ENCODE assay signal across 11 mouse cellular contexts in genomic region chr4:44910065-44910464, GRCm38 (mm10).
DNase-seq lines count a peak whose midpoint lies in the region; ATAC-seq and TF ChIP-seq lines count a peak whose summit lies in the region.
"Had no signal": no experiment of that assay in that cellular context is flagged by ENCODE, and none has a peak within 500 bp of the region (broad histone marks: within the 10 kb centered on the region; RNA-seq: fewer than 3 reads in every experiment).

No protein-coding gene starts in this region.

- no peak for TF ChIP-seq POLR2A in liver, adult 2 months (IDR thresholded peaks at IDR 0.05; ENCODE audit: extremely low read depth, insufficient read depth, low read length)
- TF ChIP-seq POLR2A in bone marrow, adult 2 months (IDR thresholded peaks at IDR 0.05; ENCODE audit: borderline replicate concordance, control insufficient read depth, low read depth, low read length), result no peak

- no peaks in the 10 kb centered on the region for H3K27me3 ChIP-seq in forebrain, postnatal 0 days (ENCODE audit: insufficient read depth, low read length)
- no peaks in the 10 kb centered on the region for H3K27me3 ChIP-seq in forebrain, embryonic 16.5 days (replicated peaks; ENCODE audit: control insufficient read depth, insufficient read depth, low read length)
- no peaks in the 10 kb centered on the region for H3K27me3 ChIP-seq in liver, adult 2 months (ENCODE audit: control insufficient read depth, insufficient read depth, low read length)
- H3K27me3 ChIP-seq in liver, embryonic 11.5 days (replicated peaks; ENCODE audit: control insufficient read depth, insufficient read depth, low read length), result no peaks in the 10 kb centered on the region
- H3K27me3 ChIP-seq: liver, embryonic 15.5 days; neural tube, embryonic 12.5 days; stomach, embryonic 15.5 days had no signal

- H3K27ac ChIP-seq in forebrain, postnatal 0 days (ENCODE audit: low read depth, low read length), result no peak overlapping the region
- H3K27ac ChIP-seq in forebrain, embryonic 16.5 days (ENCODE audit: low read length), result no peak overlapping the region
- H3K27ac ChIP-seq in liver, adult 2 months (replicated peaks; ENCODE audit: insufficient read depth, low read depth, low read length), result no peak overlapping the region
- no peak overlapping the region for H3K27ac ChIP-seq in liver, embryonic 11.5 days (ENCODE audit: low read depth, low read length)
- no peak overlapping the region for H3K27ac ChIP-seq in bone marrow, adult 2 months (ENCODE audit: control insufficient read depth, insufficient read depth, low read depth, low read length, poor library complexity)
- H3K27ac ChIP-seq: liver, embryonic 15.5 days; neural tube, embryonic 12.5 days; stomach, embryonic 15.5 days had no signal

- no peak overlapping the region for H3K4me2 ChIP-seq in forebrain, postnatal 0 days (ENCODE audit: low read depth)
- H3K4me2 ChIP-seq in forebrain, embryonic 16.5 days (ENCODE audit: low read length), result no peak overlapping the region
- H3K4me2 ChIP-seq in liver, embryonic 11.5 days, result no peak overlapping the region
- H3K4me2 ChIP-seq: liver, embryonic 15.5 days; neural tube, embryonic 12.5 days; stomach, embryonic 15.5 days had no signal

- H3K4me3 ChIP-seq in forebrain, postnatal 0 days (ENCODE audit: low read depth, low read length), result no peak overlapping the region
- no peak overlapping the region for H3K4me3 ChIP-seq in forebrain, embryonic 16.5 days (replicated peaks; ENCODE audit: low read length)
- no peak overlapping the region for H3K4me3 ChIP-seq in liver, adult 2 months (ENCODE audit: insufficient read depth, low read depth, low read length)
- H3K4me3 ChIP-seq in liver, embryonic 11.5 days (ENCODE audit: low read depth, low read length), result no peak overlapping the region
- H3K4me3 ChIP-seq in bone marrow, adult 2 months (replicated peaks; ENCODE audit: control insufficient read depth, low read depth, low read length), result no peak overlapping the region
- H3K4me3 ChIP-seq: liver, embryonic 15.5 days; neural tube, embryonic 12.5 days; stomach, embryonic 15.5 days had no signal

- ATAC-seq in forebrain, postnatal 0 days, result no peak
- ATAC-seq in forebrain, embryonic 16.5 days, result no peak
- ATAC-seq in liver, embryonic 11.5 days (replicated peaks; ENCODE audit: low FRiP score), result no peak
- peak; percentile 67 for ATAC-seq in neutrophil, adult 5-6 weeks (ENCODE audit: extremely low read depth, insufficient number of reproducible peaks, low FRiP score, poor library complexity, severe bottlenecking)

- no peaks in the 10 kb centered on the region for H3K9me3 ChIP-seq in forebrain, postnatal 0 days (ENCODE audit: low read length)
- H3K9me3 ChIP-seq in forebrain, embryonic 16.5 days (ENCODE audit: control insufficient read depth, low read length), result no peaks in the 10 kb centered on the region
- no peaks in the 10 kb centered on the region for H3K9me3 ChIP-seq in liver, embryonic 11.5 days (ENCODE audit: control insufficient read depth, low read length)
- H3K9me3 ChIP-seq: liver, embryonic 15.5 days; neural tube, embryonic 12.5 days; stomach, embryonic 15.5 days had no signal

- peaks cover 9% of the 10 kb centered on the region for H3K4me1 ChIP-seq in forebrain, postnatal 0 days (ENCODE audit: insufficient read depth)
- H3K4me1 ChIP-seq in forebrain, embryonic 16.5 days (replicated peaks; ENCODE audit: control insufficient read depth, insufficient read depth, low read length), result peaks cover 11% of the 10 kb centered on the region
- no peaks in the 10 kb centered on the region for H3K4me1 ChIP-seq in liver, adult 2 months (ENCODE audit: control insufficient read depth, insufficient read depth, low read length)
- no peaks in the 10 kb centered on the region for H3K4me1 ChIP-seq in liver, embryonic 11.5 days (replicated peaks; ENCODE audit: control insufficient read depth, insufficient read depth, low read length)
- H3K4me1 ChIP-seq in bone marrow, adult 2 months (ENCODE audit: control insufficient read depth, insufficient read depth, low read length), result no peaks in the 10 kb centered on the region
- H3K4me1 ChIP-seq: liver, embryonic 15.5 days; stomach, embryonic 15.5 days had no signal

- peak; percentile 54 for TF ChIP-seq CTCF in forebrain, postnatal 0 days (IDR thresholded peaks at IDR 0.05; ENCODE audit: low read depth)
- peak; percentile 35; the same call in 1 of the 2 replicates for TF ChIP-seq CTCF in liver, adult 2 months (IDR thresholded peaks at IDR 0.05; ENCODE audit: low read depth, low read length)
- TF ChIP-seq CTCF in bone marrow, adult 2 months (IDR thresholded peaks at IDR 0.05; ENCODE audit: control insufficient read depth, insufficient read depth, low read length), result peak; percentile 47

- WGBS in forebrain, postnatal 0 days, result 42% methylated on average over 2 of the region's 2 CpGs
- WGBS in forebrain, embryonic 16.5 days, result 45% methylated on average over 2 of the region's 2 CpGs
- WGBS in liver, adult 2 months, result 56% methylated on average over 2 of the region's 2 CpGs
- WGBS in liver, embryonic 11.5 days, result 44% methylated on average over 2 of the region's 2 CpGs
- 12% methylated on average over 2 of the region's 2 CpGs for WGBS in bone marrow, adult 2 months

- no peaks in the 10 kb centered on the region for H3K36me3 ChIP-seq in forebrain, postnatal 0 days (ENCODE audit: insufficient read depth)
- H3K36me3 ChIP-seq in forebrain, embryonic 16.5 days (ENCODE audit: control insufficient read depth, insufficient read depth), result no peaks in the 10 kb centered on the region
- no peaks in the 10 kb centered on the region; the same call in none of the 2 replicates for H3K36me3 ChIP-seq in liver, adult 2 months (ENCODE audit: control insufficient read depth, insufficient read depth, low read length)
- H3K36me3 ChIP-seq in liver, embryonic 11.5 days (ENCODE audit: control insufficient read depth, insufficient read depth, low read length), result no peaks in the 10 kb centered on the region
- H3K36me3 ChIP-seq: liver, embryonic 15.5 days; neural tube, embryonic 12.5 days; stomach, embryonic 15.5 days had no signal

- no peak for DNase-seq in forebrain, postnatal 0 days
- DNase-seq in liver, adult 2 months (ENCODE audit: extremely low read depth, low read depth, low spot score), result peak; percentile 14
- DNase-seq in liver, embryonic 11.5 days (ENCODE audit: low spot score), result no peak
- DNase-seq in T-cell, adult 2 months (ENCODE audit: low spot score), result no peak
- DNase-seq in gastrocnemius, postnatal 4 days (ENCODE audit: low spot score in 2 of 2), result no peak

- H3K79me2 ChIP-seq in liver, adult 2 months (ENCODE audit: control insufficient read depth, insufficient read depth, low read length), result no peaks in the 10 kb centered on the region; the same call in 1 of the 2 replicates

- no peak overlapping the region for H3K9ac ChIP-seq in forebrain, postnatal 0 days
- H3K9ac ChIP-seq in forebrain, embryonic 16.5 days (replicated peaks; ENCODE audit: low read depth, low read length), result no peak overlapping the region
- H3K9ac ChIP-seq in liver, adult 2 months (ENCODE audit: low read depth, low read length), result no peak overlapping the region
- no peak overlapping the region for H3K9ac ChIP-seq in liver, embryonic 11.5 days (ENCODE audit: low read depth, low read length)
- H3K9ac ChIP-seq: liver, embryonic 15.5 days; neural tube, embryonic 12.5 days; stomach, embryonic 15.5 days had no signal
